Comparison of ENCODE assay signal across 11 mouse cellular contexts in genomic region chr1:72256381-72257256, GRCm38 (mm10). TPM values are rescaled to one million over a fixed set of nuclear protein-coding genes. Genes with fewer than 3 reads are reported as not detected.
A peak's percentile ranks its signal among the peaks of the same experiment; 100 is the strongest.
DNase-seq lines count a peak whose midpoint lies in the region; ATAC-seq and TF ChIP-seq lines count a peak whose summit lies in the region.
"Had no signal": no experiment of that assay in that cellular context is flagged by ENCODE, and none has a peak within 500 bp of the region (broad histone marks: within the 10 kb centered on the region; RNA-seq: fewer than 3 reads in every experiment).

No protein-coding gene starts in this region.

- no peaks in the 10 kb centered on the region for H3K9me3 ChIP-seq in embryonic facial prominence, embryonic 12.5 days
- no peaks in the 10 kb centered on the region for H3K9me3 ChIP-seq in embryonic facial prominence, embryonic 10.5 days
- H3K9me3 ChIP-seq in liver, postnatal 0 days (ENCODE audit: low read length): no peaks in the 10 kb centered on the region
- H3K9me3 ChIP-seq in forebrain, embryonic 12.5 days: no peaks in the 10 kb centered on the region
- no peaks in the 10 kb centered on the region for H3K9me3 ChIP-seq in neural tube, embryonic 12.5 days

- no peak for DNase-seq in embryonic facial prominence, embryonic 10.5 days (ENCODE audit: low spot score)
- DNase-seq in liver, adult 2 months (ENCODE audit: extremely low read depth, low read depth, low spot score): peak; percentile 20
- no peak for DNase-seq in liver, postnatal 0 days
- DNase-seq in yolk sac, embryonic 10.5 days (ENCODE audit: low spot score): no peak
- no peak for DNase-seq in embryo, embryonic 9.5 days (ENCODE audit: extremely low spot score)
- DNase-seq: gastrocnemius, postnatal 14 days; kidney, postnatal 25 days; lung, postnatal 14 days had no signal

- H3K36me3 ChIP-seq in embryonic facial prominence, embryonic 12.5 days: peaks cover under 1% of the 10 kb centered on the region; the same call in 1 of the 2 replicates
- H3K36me3 ChIP-seq in embryonic facial prominence, embryonic 10.5 days (replicated peaks): no peaks in the 10 kb centered on the region
- H3K36me3 ChIP-seq in liver, adult 2 months (ENCODE audit: control insufficient read depth, insufficient read depth, low read length): peaks cover 25% of the 10 kb centered on the region
- H3K36me3 ChIP-seq in liver, postnatal 0 days (replicated peaks; ENCODE audit: insufficient read depth, low read length): no peaks in the 10 kb centered on the region
- no peaks in the 10 kb centered on the region; the same call in 1 of the 2 replicates for H3K36me3 ChIP-seq in forebrain, embryonic 12.5 days (replicated peaks)
- H3K36me3 ChIP-seq in neural tube, embryonic 12.5 days: no peaks in the 10 kb centered on the region

- H3K27me3 ChIP-seq in embryonic facial prominence, embryonic 12.5 days: no peaks in the 10 kb centered on the region
- no peaks in the 10 kb centered on the region for H3K27me3 ChIP-seq in embryonic facial prominence, embryonic 10.5 days (replicated peaks; ENCODE audit: low read depth, poor library complexity, severe bottlenecking)
- no peaks in the 10 kb centered on the region for H3K27me3 ChIP-seq in liver, adult 2 months (ENCODE audit: control insufficient read depth, insufficient read depth, low read length)
- H3K27me3 ChIP-seq in liver, postnatal 0 days (ENCODE audit: insufficient read depth, low read length): no peaks in the 10 kb centered on the region
- peaks cover 4% of the 10 kb centered on the region; the same call in 1 of the 2 replicates for H3K27me3 ChIP-seq in forebrain, embryonic 12.5 days
- H3K27me3 ChIP-seq in neural tube, embryonic 12.5 days (replicated peaks): no peaks in the 10 kb centered on the region

- no peak overlapping the region for H3K9ac ChIP-seq in embryonic facial prominence, embryonic 12.5 days
- no peak overlapping the region for H3K9ac ChIP-seq in liver, adult 2 months (ENCODE audit: low read depth, low read length)
- H3K9ac ChIP-seq in liver, postnatal 0 days (replicated peaks): no peak overlapping the region
- no peak overlapping the region for H3K9ac ChIP-seq in forebrain, embryonic 12.5 days
- H3K9ac ChIP-seq in neural tube, embryonic 12.5 days: no peak overlapping the region

- H3K79me2 ChIP-seq in liver, adult 2 months (ENCODE audit: control insufficient read depth, insufficient read depth, low read length): no peaks in the 10 kb centered on the region

- H3K4me3 ChIP-seq in embryonic facial prominence, embryonic 12.5 days: no peak overlapping the region
- H3K4me3 ChIP-seq in embryonic facial prominence, embryonic 10.5 days: no peak overlapping the region
- no peak overlapping the region for H3K4me3 ChIP-seq in liver, adult 2 months (ENCODE audit: insufficient read depth, low read depth, low read length)
- H3K4me3 ChIP-seq in liver, postnatal 0 days (ENCODE audit: low read depth, low read length): no peak overlapping the region
- no peak overlapping the region for H3K4me3 ChIP-seq in forebrain, embryonic 12.5 days (replicated peaks)
- no peak overlapping the region for H3K4me3 ChIP-seq in neural tube, embryonic 12.5 days

- ATAC-seq in embryonic facial prominence, embryonic 12.5 days (ENCODE audit: insufficient number of reproducible peaks, insufficient read depth, low FRiP score, low TSS enrichment): no peak
- no peak for ATAC-seq in liver, postnatal 0 days
- no peak for ATAC-seq in forebrain, embryonic 12.5 days (ENCODE audit: low FRiP score)
- no peak for ATAC-seq in neural tube, embryonic 12.5 days (ENCODE audit: low FRiP score, low read depth)

- peak overlapping the region; percentile 64 for H3K4me2 ChIP-seq in embryonic facial prominence, embryonic 12.5 days (replicated peaks)
- no peak overlapping the region for H3K4me2 ChIP-seq in liver, postnatal 0 days (ENCODE audit: low read depth, low read length)
- peak overlapping the region; percentile 60 for H3K4me2 ChIP-seq in forebrain, embryonic 12.5 days
- H3K4me2 ChIP-seq in neural tube, embryonic 12.5 days (replicated peaks): peak overlapping the region; percentile 62

- 79% methylated on average over 9 of the region's 9 CpGs for WGBS in embryonic facial prominence, embryonic 12.5 days
- WGBS in embryonic facial prominence, embryonic 10.5 days: 85% methylated on average over 9 of the region's 9 CpGs
- 85% methylated on average over 9 of the region's 9 CpGs for WGBS in liver, adult 2 months
- WGBS in liver, postnatal 0 days (ENCODE audit: insufficient replicate concordance): 80% methylated on average over 9 of the region's 9 CpGs
- WGBS in forebrain, embryonic 12.5 days: 84% methylated on average over 9 of the region's 9 CpGs
- 86% methylated on average over 9 of the region's 9 CpGs for WGBS in neural tube, embryonic 12.5 days

- H3K4me1 ChIP-seq in embryonic facial prominence, embryonic 12.5 days: peaks cover 5% of the 10 kb centered on the region; the same call in 1 of the 2 replicates
- peaks cover 31% of the 10 kb centered on the region for H3K4me1 ChIP-seq in embryonic facial prominence, embryonic 10.5 days
- H3K4me1 ChIP-seq in liver, adult 2 months (ENCODE audit: control insufficient read depth, insufficient read depth, low read length): no peaks in the 10 kb centered on the region; the same call in 1 of the 2 replicates
- H3K4me1 ChIP-seq in liver, postnatal 0 days (ENCODE audit: insufficient read depth): peaks cover 22% of the 10 kb centered on the region
- peaks cover 24% of the 10 kb centered on the region for H3K4me1 ChIP-seq in forebrain, embryonic 12.5 days
- peaks cover 21% of the 10 kb centered on the region; the same call in 1 of the 2 replicates for H3K4me1 ChIP-seq in neural tube, embryonic 12.5 days

- no peak for TF ChIP-seq CTCF in liver, adult 2 months (IDR thresholded peaks at IDR 0.05; ENCODE audit: low read depth, low read length)
- TF ChIP-seq CTCF in liver, postnatal 0 days (IDR thresholded peaks at IDR 0.05; ENCODE audit: low read depth): no peak

- TF ChIP-seq EP300 in liver, postnatal 0 days (IDR thresholded peaks at IDR 0.05; ENCODE audit: low read depth): no peak

- TF ChIP-seq POLR2A in liver, adult 2 months (IDR thresholded peaks at IDR 0.05; ENCODE audit: extremely low read depth, insufficient read depth, low read length): no peak

- no peak overlapping the region for H3K27ac ChIP-seq in embryonic facial prominence, embryonic 12.5 days
- no peak overlapping the region for H3K27ac ChIP-seq in embryonic facial prominence, embryonic 10.5 days (replicated peaks)
- H3K27ac ChIP-seq in liver, adult 2 months (replicated peaks; ENCODE audit: insufficient read depth, low read depth, low read length): no peak overlapping the region
- no peak overlapping the region for H3K27ac ChIP-seq in liver, postnatal 0 days (ENCODE audit: low read depth)
- H3K27ac ChIP-seq in forebrain, embryonic 12.5 days: no peak overlapping the region
- no peak overlapping the region for H3K27ac ChIP-seq in neural tube, embryonic 12.5 days

RNA-seq across cellular contexts. Expression of gene Pecr, which starts 27.5 kb away (rescaled TPM):
- 27.3 and 29.1 TPM in 2 replicates for polyA plus RNA-seq in embryonic facial prominence, embryonic 12.5 days (2016; fragmentation: Nextera tagmentation; extraction: Ambion mirVana)
- 29.2 and 29.6 TPM in 2 replicates for polyA plus RNA-seq in embryonic facial prominence, embryonic 10.5 days (2016; fragmentation: Nextera tagmentation; extraction: Ambion mirVana)
- 262 and 269 TPM in 2 replicates for total RNA-seq in liver, adult 2 months (2014; rRNA removed)
- polyA plus RNA-seq in liver, adult 2 months (2012; rRNA removed): 228 and 250 TPM in 2 replicates
- 132 and 143 TPM in 2 replicates for polyA plus RNA-seq in liver, postnatal 0 days (2015; fragmentation: Nextera tagmentation; extraction: Ambion mirVana)
- 15.0 and 15.2 TPM in 2 replicates for polyA plus RNA-seq in forebrain, embryonic 12.5 days (2016; fragmentation: Nextera tagmentation; extraction: Ambion mirVana)
- 13.6 and 14.2 TPM in 2 replicates for polyA plus RNA-seq in neural tube, embryonic 12.5 days (2016; fragmentation: Nextera tagmentation; extraction: Ambion mirVana)

RNA-seq across cellular contexts. Expression of gene Tmem169, which starts 27.6 kb away (rescaled TPM):
- 7.9 and 8.4 TPM in 2 replicates for polyA plus RNA-seq in embryonic facial prominence, embryonic 12.5 days (2016; fragmentation: Nextera tagmentation; extraction: Ambion mirVana)
- polyA plus RNA-seq in embryonic facial prominence, embryonic 10.5 days (2016; fragmentation: Nextera tagmentation; extraction: Ambion mirVana): 5.1 and 5.2 TPM in 2 replicates
- total RNA-seq in liver, adult 2 months (2014; rRNA removed): 0.13 and 0.18 TPM in 2 replicates
- polyA plus RNA-seq in liver, adult 2 months (2012; rRNA removed): 0.14 and 0.16 TPM in 2 replicates
- polyA plus RNA-seq in liver, postnatal 0 days (2015; fragmentation: Nextera tagmentation; extraction: Ambion mirVana): 0.22 and 0.29 TPM in 2 replicates
- 20.4 and 21.0 TPM in 2 replicates for polyA plus RNA-seq in forebrain, embryonic 12.5 days (2016; fragmentation: Nextera tagmentation; extraction: Ambion mirVana)
- polyA plus RNA-seq in neural tube, embryonic 12.5 days (2016; fragmentation: Nextera tagmentation; extraction: Ambion mirVana): 29.2 and 30.2 TPM in 2 replicates

RNA-seq across cellular contexts. Expression of gene Mreg, which starts 44.5 kb away (rescaled TPM):
- polyA plus RNA-seq in embryonic facial prominence, embryonic 12.5 days (2016; fragmentation: Nextera tagmentation; extraction: Ambion mirVana): 13.3 and 15.6 TPM in 2 replicates
- polyA plus RNA-seq in embryonic facial prominence, embryonic 10.5 days (2016; fragmentation: Nextera tagmentation; extraction: Ambion mirVana): 20.3 and 21.1 TPM in 2 replicates
- 19.5 and 27.9 TPM in 2 replicates for total RNA-seq in liver, adult 2 months (2014; rRNA removed)
- 43.1 and 56.6 TPM in 2 replicates for polyA plus RNA-seq in liver, adult 2 months (2012; rRNA removed)
- polyA plus RNA-seq in liver, postnatal 0 days (2015; fragmentation: Nextera tagmentation; extraction: Ambion mirVana): 10.0 and 10.5 TPM in 2 replicates
- polyA plus RNA-seq in forebrain, embryonic 12.5 days (2016; fragmentation: Nextera tagmentation; extraction: Ambion mirVana): 2.0 and 3.0 TPM in 2 replicates
- 31.0 and 40.3 TPM in 2 replicates for polyA plus RNA-seq in neural tube, embryonic 12.5 days (2016; fragmentation: Nextera tagmentation; extraction: Ambion mirVana)

RNA-seq across cellular contexts. Expression of gene Xrcc5, which starts 50.6 kb away (rescaled TPM):
- 55.4 and 60.2 TPM in 2 replicates for polyA plus RNA-seq in embryonic facial prominence, embryonic 12.5 days (2016; fragmentation: Nextera tagmentation; extraction: Ambion mirVana)
- 55.2 and 57.3 TPM in 2 replicates for polyA plus RNA-seq in embryonic facial prominence, embryonic 10.5 days (2016; fragmentation: Nextera tagmentation; extraction: Ambion mirVana)
- 18.7 and 23.5 TPM in 2 replicates for total RNA-seq in liver, adult 2 months (2014; rRNA removed)
- polyA plus RNA-seq in liver, adult 2 months (2012; rRNA removed): 3.2 and 3.3 TPM in 2 replicates
- polyA plus RNA-seq in liver, postnatal 0 days (2015; fragmentation: Nextera tagmentation; extraction: Ambion mirVana): 10.3 and 10.8 TPM in 2 replicates
- 45.0 and 45.2 TPM in 2 replicates for polyA plus RNA-seq in forebrain, embryonic 12.5 days (2016; fragmentation: Nextera tagmentation; extraction: Ambion mirVana)
- 45.2 and 45.3 TPM in 2 replicates for polyA plus RNA-seq in neural tube, embryonic 12.5 days (2016; fragmentation: Nextera tagmentation; extraction: Ambion mirVana)
